Mouse (Mus musculus): ENCODE data around the gene Itih2. TPM values are rescaled to one million over a fixed set of nuclear protein-coding genes. Genes with fewer than 3 reads are reported as not detected.

Itih2 gene
- total RNA-seq, 1 experiment: not detected

DNA sequence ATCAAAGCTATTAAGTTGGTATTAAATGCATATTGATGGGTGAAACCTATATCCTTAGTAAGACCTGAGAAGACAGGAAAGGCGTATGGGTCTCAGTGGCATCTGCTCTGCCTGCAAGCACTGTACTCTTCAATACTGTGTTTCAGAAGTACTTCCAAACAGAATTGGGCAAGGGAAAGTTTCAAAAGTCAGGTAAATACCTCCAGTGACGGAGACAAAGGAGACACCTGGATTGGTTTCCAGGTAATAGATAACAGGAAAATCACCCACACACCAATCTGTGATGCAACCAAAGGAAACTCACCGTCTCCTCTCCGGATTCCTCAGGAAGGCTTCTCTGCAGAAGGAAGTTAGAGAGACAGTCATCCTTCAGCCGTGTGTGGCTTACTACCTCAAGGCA, 3.7 kb downstream of the Itih2 start:
- no peak overlapping the region for H3K9ac ChIP-seq (ENCODE audit: insufficient read depth, low read depth, low read length, poor library complexity, severe bottlenecking)
- TF ChIP-seq ZC3H11A (IDR thresholded peaks at IDR 0.05; ENCODE audit: borderline replicate concordance, low read depth, low read length) (no peak), ZNF384 (IDR thresholded peaks at IDR 0.05; ENCODE audit: low read depth, low read length) (no peak), HCFC1 (IDR thresholded peaks at IDR 0.05; ENCODE audit: borderline replicate concordance, insufficient read depth, low read length) (no peak), MAFK (IDR thresholded peaks at IDR 0.05; ENCODE audit: insufficient read depth, low read depth, low read length) (no peak), CHD2 (IDR thresholded peaks at IDR 0.05; ENCODE audit: low read depth, low read length) (no peak)
- H3K36me3 ChIP-seq (ENCODE audit: control insufficient read depth, insufficient read depth, low read length, poor library complexity, severe bottlenecking): no peaks in the 10 kb centered on the region
- no peaks in the 10 kb centered on the region for H3K4me1 ChIP-seq (ENCODE audit: control insufficient read depth in 2 of 2, insufficient read depth in 2 of 2, low read length in 2 of 2, poor library complexity in 1 of 2)
- no peak for DNase-seq (ENCODE audit: low read depth, low spot score)
- H3K27ac ChIP-seq (ENCODE audit: insufficient read depth, low read depth, low read length, poor library complexity, severe bottlenecking): no peak overlapping the region
- H3K9me3 ChIP-seq (ENCODE audit: control insufficient read depth, insufficient read depth, low read depth, low read length): no peaks in the 10 kb centered on the region
- no peak overlapping the region for H3K4me3 ChIP-seq (ENCODE audit: insufficient read depth in 1 of 2, low read depth in 1 of 2, low read length in 2 of 2, poor library complexity in 1 of 2, severe bottlenecking in 1 of 2)
- in situ Hi-C loops (cut with MboI; ENCODE audit: low sequenced_read_pairs in 2 of 2, unreplicated experiment in 2 of 2): no loop called here

DNA sequence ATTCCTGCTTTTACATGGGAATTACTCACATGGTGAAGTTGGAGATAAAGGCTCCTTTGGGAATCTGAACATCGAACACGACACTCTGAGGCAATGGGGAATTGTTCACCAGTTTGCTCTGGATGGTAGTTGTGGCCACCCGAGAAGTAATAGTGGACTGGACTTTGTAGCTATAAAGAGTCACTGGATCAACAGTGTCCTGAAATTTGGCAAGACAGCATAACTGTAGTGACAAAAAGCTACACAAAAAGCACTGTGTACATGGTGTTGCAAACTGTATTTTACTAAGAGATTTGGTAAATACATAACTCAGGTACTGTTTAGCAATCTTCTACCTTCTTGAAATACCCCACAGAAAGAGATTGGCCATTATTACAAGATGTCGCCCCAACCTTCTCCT, 5.1 kb downstream of the Itih2 start:
- no peak overlapping the region for H3K4me3 ChIP-seq (ENCODE audit: insufficient read depth in 1 of 2, low read depth in 1 of 2, low read length in 2 of 2, poor library complexity in 1 of 2, severe bottlenecking in 1 of 2)
- in situ Hi-C loops (cut with MboI; ENCODE audit: low sequenced_read_pairs in 2 of 2, unreplicated experiment in 2 of 2): no loop called here
- H3K27ac ChIP-seq (ENCODE audit: insufficient read depth, low read depth, low read length, poor library complexity, severe bottlenecking): no peak overlapping the region
- no peaks in the 10 kb centered on the region for H3K9me3 ChIP-seq (ENCODE audit: control insufficient read depth, insufficient read depth, low read depth, low read length)
- DNase-seq (ENCODE audit: low read depth, low spot score): no peak
- H3K9ac ChIP-seq (ENCODE audit: insufficient read depth, low read depth, low read length, poor library complexity, severe bottlenecking): no peak overlapping the region
- H3K4me1 ChIP-seq (ENCODE audit: control insufficient read depth in 2 of 2, insufficient read depth in 2 of 2, low read length in 2 of 2, poor library complexity in 1 of 2): no peaks in the 10 kb centered on the region
- H3K36me3 ChIP-seq (ENCODE audit: control insufficient read depth, insufficient read depth, low read length, poor library complexity, severe bottlenecking): no peaks in the 10 kb centered on the region
- TF ChIP-seq MAFK (IDR thresholded peaks at IDR 0.05; ENCODE audit: insufficient read depth, low read depth, low read length) (no peak), ZNF384 (IDR thresholded peaks at IDR 0.05; ENCODE audit: low read depth, low read length) (no peak), CHD2 (IDR thresholded peaks at IDR 0.05; ENCODE audit: low read depth, low read length) (no peak), HCFC1 (IDR thresholded peaks at IDR 0.05; ENCODE audit: borderline replicate concordance, insufficient read depth, low read length) (no peak), ZC3H11A (IDR thresholded peaks at IDR 0.05; ENCODE audit: borderline replicate concordance, low read depth, low read length) (no peak)

DNA sequence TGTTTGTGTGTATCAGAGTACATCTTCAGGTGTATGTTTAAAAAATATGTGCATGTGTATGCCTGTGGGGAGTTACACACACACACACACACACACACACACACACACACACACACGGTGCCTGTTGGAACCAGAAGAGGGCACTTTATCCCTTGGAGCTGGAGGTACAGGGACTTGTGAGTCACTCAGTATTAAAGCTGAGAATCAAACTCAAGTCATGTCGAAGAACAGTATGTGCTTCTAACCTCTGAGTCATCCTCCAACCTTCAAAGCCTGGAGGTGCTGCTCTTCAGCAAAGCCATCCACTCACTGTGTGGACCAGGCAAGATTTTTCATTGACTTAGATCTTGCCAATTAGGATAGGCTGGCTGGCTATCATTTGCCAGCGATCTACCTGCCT, 9.4 kb downstream of the Itih2 start:
- no peaks in the 10 kb centered on the region for H3K9me3 ChIP-seq (ENCODE audit: control insufficient read depth, insufficient read depth, low read depth, low read length)
- in situ Hi-C loops (cut with MboI; ENCODE audit: low sequenced_read_pairs in 2 of 2, unreplicated experiment in 2 of 2): no loop called here
- no peaks in the 10 kb centered on the region for H3K36me3 ChIP-seq (ENCODE audit: control insufficient read depth, insufficient read depth, low read length, poor library complexity, severe bottlenecking)
- H3K9ac ChIP-seq (ENCODE audit: insufficient read depth, low read depth, low read length, poor library complexity, severe bottlenecking): no peak overlapping the region
- no peak overlapping the region for H3K4me3 ChIP-seq (ENCODE audit: insufficient read depth in 1 of 2, low read depth in 1 of 2, low read length in 2 of 2, poor library complexity in 1 of 2, severe bottlenecking in 1 of 2)
- no peaks in the 10 kb centered on the region for H3K4me1 ChIP-seq (ENCODE audit: control insufficient read depth in 2 of 2, insufficient read depth in 2 of 2, low read length in 2 of 2, poor library complexity in 1 of 2)
- DNase-seq (ENCODE audit: low read depth, low spot score): no peak
- H3K27ac ChIP-seq (ENCODE audit: insufficient read depth, low read depth, low read length, poor library complexity, severe bottlenecking): no peak overlapping the region
- no peak for TF ChIP-seq CHD2 (IDR thresholded peaks at IDR 0.05; ENCODE audit: low read depth, low read length)
- no peak for TF ChIP-seq ZNF384 (IDR thresholded peaks at IDR 0.05; ENCODE audit: low read depth, low read length)
- no peak for TF ChIP-seq HCFC1 (IDR thresholded peaks at IDR 0.05; ENCODE audit: borderline replicate concordance, insufficient read depth, low read length)
- no peak for TF ChIP-seq ZC3H11A (IDR thresholded peaks at IDR 0.05; ENCODE audit: borderline replicate concordance, low read depth, low read length)
- TF ChIP-seq MAFK (IDR thresholded peaks at IDR 0.05; ENCODE audit: insufficient read depth, low read depth, low read length): no peak

DNA sequence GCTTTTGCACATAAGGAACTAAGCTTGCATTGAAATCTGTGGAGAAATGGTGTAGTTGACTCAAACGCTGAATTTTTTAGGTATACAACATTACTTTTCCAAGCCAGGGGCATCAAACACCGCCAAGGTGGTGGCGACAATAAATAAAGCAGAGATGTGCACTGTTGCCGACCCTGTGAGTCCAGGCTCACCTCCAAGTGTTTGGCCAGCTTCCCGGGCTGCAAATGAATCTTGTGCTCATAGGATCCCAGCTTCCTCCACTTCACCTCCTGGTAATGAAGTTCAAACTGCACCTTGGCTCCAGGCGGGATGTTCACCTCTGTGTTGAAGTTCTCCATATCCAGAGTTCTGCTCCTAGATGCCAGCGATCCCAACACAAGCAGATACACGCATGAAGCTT, 11.9 kb downstream of the Itih2 start:
- DNase-seq (ENCODE audit: low read depth, low spot score): no peak
- Histone ChIP-seq H3K36me3 (ENCODE audit: control insufficient read depth, insufficient read depth, low read length, poor library complexity, severe bottlenecking) (no peaks in the 10 kb centered on the region), H3K4me3 (ENCODE audit: insufficient read depth in 1 of 2, low read depth in 1 of 2, low read length in 2 of 2, poor library complexity in 1 of 2, severe bottlenecking in 1 of 2) (no peak overlapping the region), H3K9ac (ENCODE audit: insufficient read depth, low read depth, low read length, poor library complexity, severe bottlenecking) (no peak overlapping the region), H3K4me1 (ENCODE audit: control insufficient read depth in 2 of 2, insufficient read depth in 2 of 2, low read length in 2 of 2, poor library complexity in 1 of 2) (no peaks in the 10 kb centered on the region), H3K27ac (ENCODE audit: insufficient read depth, low read depth, low read length, poor library complexity, severe bottlenecking) (no peak overlapping the region), H3K9me3 (ENCODE audit: control insufficient read depth, insufficient read depth, low read depth, low read length) (no peaks in the 10 kb centered on the region)
- no peak for TF ChIP-seq HCFC1 (IDR thresholded peaks at IDR 0.05; ENCODE audit: borderline replicate concordance, insufficient read depth, low read length)
- TF ChIP-seq CHD2 (IDR thresholded peaks at IDR 0.05; ENCODE audit: low read depth, low read length): no peak
- TF ChIP-seq ZNF384 (IDR thresholded peaks at IDR 0.05; ENCODE audit: low read depth, low read length): no peak
- no peak for TF ChIP-seq ZC3H11A (IDR thresholded peaks at IDR 0.05; ENCODE audit: borderline replicate concordance, low read depth, low read length)
- no peak for TF ChIP-seq MAFK (IDR thresholded peaks at IDR 0.05; ENCODE audit: insufficient read depth, low read depth, low read length)
- in situ Hi-C loops (cut with MboI; ENCODE audit: low sequenced_read_pairs in 2 of 2, unreplicated experiment in 2 of 2): no loop called here

DNA sequence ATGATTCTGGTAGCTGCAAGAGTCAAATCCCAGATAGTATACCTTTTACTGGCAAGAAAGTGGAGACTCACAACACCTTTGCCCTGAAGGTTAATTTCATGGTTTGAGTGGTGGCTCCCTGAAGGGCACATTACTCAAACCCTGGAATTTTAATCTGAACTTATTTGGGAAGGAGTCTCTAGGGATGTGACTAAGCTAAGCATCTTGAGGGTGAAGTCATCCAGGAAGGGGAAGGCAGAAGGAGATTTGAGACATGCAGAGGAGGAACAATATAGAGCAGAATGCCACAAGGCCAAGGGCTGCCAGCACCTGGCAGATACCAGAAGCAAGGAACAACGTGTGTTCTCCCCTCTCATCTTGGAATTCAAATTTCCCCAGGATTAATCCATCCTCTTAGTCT, 12.4 kb downstream of the Itih2 start:
- Histone ChIP-seq H3K9me3 (ENCODE audit: control insufficient read depth, insufficient read depth, low read depth, low read length) (no peaks in the 10 kb centered on the region), H3K27ac (ENCODE audit: insufficient read depth, low read depth, low read length, poor library complexity, severe bottlenecking) (no peak overlapping the region), H3K4me3 (ENCODE audit: insufficient read depth in 1 of 2, low read depth in 1 of 2, low read length in 2 of 2, poor library complexity in 1 of 2, severe bottlenecking in 1 of 2) (no peak overlapping the region), H3K36me3 (ENCODE audit: control insufficient read depth, insufficient read depth, low read length, poor library complexity, severe bottlenecking) (no peaks in the 10 kb centered on the region), H3K9ac (ENCODE audit: insufficient read depth, low read depth, low read length, poor library complexity, severe bottlenecking) (no peak overlapping the region), H3K4me1 (ENCODE audit: control insufficient read depth in 2 of 2, insufficient read depth in 2 of 2, low read length in 2 of 2, poor library complexity in 1 of 2) (no peaks in the 10 kb centered on the region)
- TF ChIP-seq ZC3H11A (IDR thresholded peaks at IDR 0.05; ENCODE audit: borderline replicate concordance, low read depth, low read length): no peak
- no peak for DNase-seq (ENCODE audit: low read depth, low spot score)
- in situ Hi-C loops (cut with MboI; ENCODE audit: low sequenced_read_pairs in 2 of 2, unreplicated experiment in 2 of 2): no loop called here

All from ES-E14 (cell line).